Mouse (Mus musculus) cerebellum, postnatal 14 days (tissue): ENCODE results near the gene Anp32a.

Experiments used
- DNase-seq, 2 experiments: peaks; one replicate each; pipeline ENCODE4 v3.0.0; 2021; ENCODE audit warnings: mixed read lengths in 2 of 2

Anp32a gene

DNA sequence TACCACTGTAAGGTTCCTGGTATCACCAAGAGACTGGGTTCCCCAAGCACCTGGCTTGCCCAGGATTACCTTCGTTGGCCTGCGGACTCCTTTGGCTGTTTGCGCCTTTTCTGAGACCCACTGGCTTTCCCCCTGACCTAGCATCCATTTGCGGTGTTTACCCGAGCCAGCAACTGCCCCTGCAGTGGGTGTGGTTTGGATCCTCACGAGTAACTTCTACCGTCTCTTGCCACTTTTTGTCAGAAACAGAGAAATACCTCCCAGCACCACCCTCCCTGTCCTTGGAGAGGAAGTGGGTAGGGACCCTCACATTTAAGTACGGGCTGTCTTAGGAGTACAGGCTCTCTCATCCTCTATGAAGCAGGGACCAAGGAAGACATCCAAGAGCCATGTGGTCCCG lies 29.1 kb downstream of the Anp32a start:
- DNase-seq, result no peak

- DNase-seq, result peak; percentile 52 to 60
These were observed 29.7 kb downstream of the Anp32a start for GRCm38 (mm10) chr9:62370648-62371280.

GRCm38 (mm10) chr9:62371745-62372555 lies 30.9 kb downstream of the Anp32a start:
- no peak for DNase-seq

- DNase-seq, result no peak
These were observed 31.6 kb downstream of the Anp32a start for GRCm38 (mm10) chr9:62372556-62373221.

DNA sequence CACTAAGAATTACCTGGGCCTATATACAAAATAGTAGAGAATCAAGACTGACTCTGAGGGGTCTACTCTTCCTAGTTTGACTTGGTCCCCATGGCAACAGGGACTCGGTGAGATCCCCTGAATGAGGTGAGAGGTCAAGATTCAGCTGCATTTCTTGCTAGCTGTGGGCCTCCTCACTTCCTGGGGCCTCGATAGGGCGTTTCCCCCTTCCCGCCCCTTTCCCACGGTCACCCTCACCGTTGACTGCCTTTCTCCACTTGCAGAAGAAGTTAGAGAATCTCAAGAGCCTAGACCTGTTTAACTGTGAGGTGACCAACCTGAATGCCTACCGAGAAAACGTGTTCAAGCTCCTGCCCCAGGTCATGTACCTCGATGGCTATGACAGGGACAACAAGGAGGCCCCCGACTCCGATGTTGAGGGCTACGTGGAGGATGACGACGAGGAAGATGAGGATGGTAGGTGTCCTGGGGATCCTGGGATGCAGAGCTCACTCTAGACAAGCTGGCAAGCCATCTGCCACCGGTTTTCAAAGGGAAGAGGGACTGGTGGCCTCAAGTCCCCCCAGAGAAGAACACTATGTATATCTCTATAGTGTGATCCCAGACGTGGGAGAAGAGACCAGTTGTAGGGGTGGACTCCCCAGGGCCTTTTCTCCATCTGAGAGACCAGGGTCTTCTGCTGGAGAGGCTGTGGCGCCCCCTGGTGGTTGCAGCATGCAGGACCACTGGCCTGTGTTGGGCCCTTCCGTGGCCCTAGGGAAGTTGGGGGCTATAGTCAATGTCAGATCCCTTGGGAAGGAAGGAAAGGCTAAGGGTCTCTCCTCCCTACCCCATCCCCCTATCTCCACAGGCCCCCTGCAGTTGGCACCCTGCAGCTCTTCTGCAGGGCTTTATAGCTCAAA lies 32.4 kb downstream of the Anp32a start:
- DNase-seq, result peak; percentile 77 to 87

DNA sequence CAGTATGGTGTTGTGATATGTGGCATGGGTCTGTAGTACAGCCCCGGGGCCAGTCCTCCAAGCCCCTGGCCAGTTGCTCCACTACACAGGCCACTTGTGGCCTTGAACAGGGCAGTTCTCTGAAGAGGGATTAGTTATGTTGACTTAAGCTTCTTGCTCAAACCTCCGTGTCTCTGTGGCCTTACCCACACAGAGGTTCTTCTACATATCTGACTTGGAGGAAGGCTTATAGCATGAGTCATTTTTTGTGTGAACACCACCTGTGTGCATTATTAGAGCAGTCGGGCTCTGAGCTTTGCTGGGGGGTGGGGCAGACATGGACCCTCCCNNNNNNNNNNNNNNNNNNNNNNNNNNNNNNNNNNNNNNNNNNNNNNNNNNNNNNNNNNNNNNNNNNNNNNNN lies 33.2 kb downstream of the Anp32a start:
- no peak for DNase-seq

DNA sequence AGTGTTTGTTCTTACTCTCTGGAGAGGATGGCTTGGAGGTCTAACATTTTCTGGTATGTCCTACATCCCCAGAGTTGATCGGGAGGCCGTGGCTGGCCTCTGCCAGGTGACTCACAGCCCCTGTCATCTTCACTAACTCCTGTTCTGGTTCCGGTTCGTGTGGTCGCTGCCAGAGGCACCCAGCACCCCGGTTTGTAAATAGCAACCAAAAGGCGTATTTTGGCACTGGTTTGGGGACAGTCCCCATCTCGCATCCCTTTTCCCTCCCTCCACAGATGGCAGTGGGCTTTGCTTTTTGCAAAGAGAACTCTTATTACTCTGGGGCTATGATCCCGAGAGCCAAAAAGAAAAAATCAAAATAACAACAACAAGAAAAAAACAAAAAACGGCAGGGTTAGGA lies 36.8 kb downstream of the Anp32a start:
- no peak for DNase-seq

GRCm38 (mm10) chr9:62380351-62380750 lies 39.3 kb downstream of the Anp32a start:
- no peak for DNase-seq

DNA sequence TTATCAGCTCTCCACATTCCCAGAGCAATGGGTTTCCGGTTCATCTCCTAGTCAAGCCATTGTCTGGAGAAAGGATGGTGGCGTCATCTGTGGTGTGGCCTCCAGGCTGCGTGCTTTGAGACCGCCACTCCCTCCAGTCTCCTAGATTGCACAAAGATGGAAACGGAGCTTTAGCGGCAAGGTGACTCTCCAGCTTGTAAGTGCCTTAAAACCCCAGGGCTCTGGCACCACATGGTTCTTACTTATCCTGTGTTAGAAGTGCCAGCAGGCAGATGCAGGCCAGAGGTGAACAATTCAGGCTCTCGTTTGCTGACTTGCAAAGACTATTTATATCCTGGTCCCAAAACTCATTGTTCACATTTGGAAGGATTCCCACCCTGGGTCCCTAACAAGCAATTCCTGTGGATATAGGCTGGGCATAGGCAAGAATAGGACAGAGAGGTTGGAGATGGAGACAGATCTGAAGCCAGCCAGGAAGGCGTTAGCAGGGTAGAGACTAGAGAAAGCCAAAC lies 40.4 kb downstream of the Anp32a start:
- DNase-seq, result no peak

- DNase-seq, result peak in 1 of 2 experiments; percentile 24
These were observed 41.5 kb downstream of the Anp32a start for GRCm38 (mm10) chr9:62382519-62383084.

DNA sequence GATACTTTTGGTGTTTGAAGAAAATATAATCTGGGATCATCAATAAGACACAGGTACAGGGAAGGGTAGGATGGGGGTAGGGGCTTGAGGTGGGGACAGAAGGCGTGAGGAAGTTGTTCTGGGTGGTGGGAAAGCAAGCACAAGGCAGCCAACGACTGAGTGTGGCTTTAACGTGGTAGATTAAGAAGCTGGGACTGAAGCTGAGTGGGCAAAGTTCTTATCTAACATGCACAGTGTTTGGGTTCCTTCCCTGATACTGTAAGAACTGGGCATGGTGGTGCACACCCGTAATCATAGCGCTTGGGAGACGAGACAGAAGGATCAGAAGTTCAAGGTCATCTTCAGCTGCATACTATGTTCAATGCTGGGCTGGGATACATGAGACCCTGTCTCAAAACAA lies 44.0 kb downstream of the Anp32a start:
- no peak for DNase-seq

DNA sequence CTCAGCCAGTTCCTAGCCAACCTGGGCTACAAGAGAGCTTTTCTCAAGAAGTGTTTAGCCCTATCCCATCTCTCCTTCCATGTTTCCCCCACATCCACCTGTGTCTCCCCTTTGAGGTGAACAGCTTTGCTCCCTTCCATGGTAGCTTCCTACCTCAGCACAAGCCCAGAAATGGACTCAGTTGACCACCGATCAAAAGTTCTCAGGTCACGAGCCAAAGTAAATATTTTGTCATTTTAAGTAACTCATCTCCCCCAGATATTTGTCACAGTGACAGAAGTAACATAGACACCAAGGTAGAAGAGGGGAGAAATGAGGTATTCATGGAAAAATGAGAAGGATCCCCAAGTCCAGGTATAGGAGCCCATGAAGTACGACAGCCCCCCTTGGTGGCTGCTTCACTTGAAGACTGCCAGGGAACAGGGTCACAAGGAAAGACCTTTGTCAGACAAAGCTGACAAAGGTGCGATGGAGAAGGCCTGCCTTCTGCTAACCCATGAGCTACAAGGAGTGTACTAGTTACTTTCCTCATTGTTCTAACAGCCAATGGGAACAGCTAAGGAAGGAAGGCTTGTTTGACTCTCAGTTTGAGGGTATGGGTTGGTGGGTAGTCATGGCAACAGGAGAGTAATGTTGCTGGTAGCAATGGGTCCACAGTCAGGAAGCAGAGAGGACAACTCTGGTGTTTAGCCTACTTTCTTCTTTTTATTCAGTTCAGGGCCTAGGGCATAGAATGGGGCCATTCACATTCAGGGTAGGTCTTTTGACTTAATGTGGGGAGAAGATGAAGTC lies 44.8 kb downstream of the Anp32a start:
- DNase-seq, result no peak

DNA sequence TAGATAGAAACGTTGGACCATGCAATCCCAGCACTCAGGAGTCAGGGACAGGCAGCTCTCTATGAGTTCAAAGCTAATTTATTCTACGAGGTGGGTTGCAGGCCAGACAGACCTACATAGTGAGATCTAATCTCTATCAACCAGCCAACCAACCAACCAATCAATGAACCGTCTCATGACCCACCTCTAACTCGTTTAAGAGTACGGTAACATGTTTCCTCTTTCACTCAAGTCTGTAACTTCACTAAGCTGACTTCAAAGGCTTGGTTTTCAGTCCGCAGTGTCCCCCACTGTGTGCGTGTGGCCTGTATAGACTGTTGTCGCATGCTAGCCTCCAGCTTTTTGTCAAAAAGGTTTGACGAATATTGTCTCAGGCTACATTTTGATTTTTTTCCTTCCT lies 48.6 kb downstream of the Anp32a start:
- DNase-seq, result no peak

DNA sequence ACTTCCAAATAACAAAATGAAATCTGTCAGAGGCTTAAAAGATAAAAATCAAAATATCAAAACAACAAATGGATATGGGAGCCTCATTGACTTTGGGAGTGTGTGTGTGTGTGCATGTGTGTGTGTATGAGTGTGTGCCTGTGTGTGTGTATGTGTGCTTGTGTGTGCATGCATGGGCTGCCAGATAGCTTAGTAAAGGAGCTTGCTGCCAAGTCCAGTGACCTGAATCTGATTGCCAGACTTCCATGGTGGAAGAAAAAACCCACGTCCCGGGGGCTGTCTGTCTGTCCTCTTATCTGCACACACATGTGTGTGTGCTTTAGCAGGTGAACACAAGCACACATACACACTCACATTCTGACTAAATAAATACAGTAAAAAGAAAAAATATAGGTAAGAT lies 52.4 kb downstream of the Anp32a start:
- peak; percentile 36 to 48 for DNase-seq

DNA sequence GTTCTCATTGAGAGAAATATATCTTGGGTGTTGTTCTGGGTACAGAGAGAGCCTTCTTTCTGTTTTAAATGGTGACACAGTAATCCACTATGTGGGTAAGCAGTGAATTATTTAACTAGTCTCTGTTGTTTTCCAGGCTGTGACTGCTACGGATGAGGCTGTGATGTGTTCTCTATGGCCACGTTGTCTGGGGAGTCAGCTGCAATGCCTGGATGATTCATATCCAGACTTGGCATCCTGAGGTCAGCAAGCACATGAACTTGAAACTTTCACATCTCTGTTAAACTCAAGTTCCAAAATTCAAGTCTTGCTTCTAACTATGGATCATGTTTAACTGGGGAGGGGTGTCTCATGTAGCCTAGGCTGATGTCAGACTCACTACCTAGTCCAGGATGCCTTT lies 53.1 kb downstream of the Anp32a start:
- no peak for DNase-seq

DNA sequence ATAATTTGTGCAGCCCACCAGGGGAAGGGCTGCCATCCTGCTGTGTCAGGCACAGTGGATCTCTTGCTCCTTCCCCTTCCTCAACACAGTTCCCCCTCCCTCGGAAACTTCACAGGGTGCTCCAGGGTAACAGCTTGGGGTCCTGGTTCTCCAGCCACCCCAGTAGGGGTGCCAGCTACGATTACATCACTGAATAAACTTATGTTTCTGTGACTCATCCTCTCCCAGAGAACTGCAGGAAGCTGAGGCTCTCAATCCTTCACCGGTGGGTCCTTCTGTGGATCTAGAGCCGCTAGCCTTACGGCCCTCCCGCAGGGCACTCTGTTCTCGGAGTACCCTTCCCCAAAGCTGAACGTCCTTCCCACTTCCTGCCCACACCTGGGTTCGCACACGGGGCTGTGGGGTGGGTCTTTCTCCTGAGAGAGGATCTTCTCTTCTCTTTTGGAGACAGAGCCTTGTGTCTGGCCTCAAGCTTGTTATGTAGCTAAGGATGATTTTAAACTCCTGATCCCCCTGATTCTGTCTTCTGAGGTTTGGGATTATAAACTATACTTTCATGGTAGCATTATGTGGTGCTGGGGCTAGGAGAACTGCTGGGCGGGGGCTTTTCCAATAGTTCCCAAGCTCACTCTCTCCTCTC lies 59.6 kb downstream of the Anp32a start:
- DNase-seq, result no peak

DNA sequence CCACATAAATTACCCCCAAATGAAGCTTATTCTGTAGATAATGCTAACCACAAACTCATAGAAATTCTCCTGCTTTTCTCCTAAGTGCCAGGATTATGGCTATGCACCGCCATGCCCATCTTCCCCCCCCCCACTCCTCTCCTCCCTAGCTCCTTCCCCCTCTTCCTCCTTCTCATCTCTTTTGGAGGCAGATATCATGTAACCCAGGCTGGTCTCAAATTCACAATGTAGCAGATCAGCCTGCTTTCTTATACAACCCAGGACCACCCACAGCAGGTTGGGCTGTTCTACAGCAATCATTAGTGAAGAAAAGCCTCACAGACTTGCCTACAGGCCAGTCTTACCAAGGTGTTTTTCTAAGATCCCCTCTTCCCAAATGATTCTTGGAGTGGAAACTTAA lies 60.5 kb downstream of the Anp32a start:
- DNase-seq, result no peak

DNA sequence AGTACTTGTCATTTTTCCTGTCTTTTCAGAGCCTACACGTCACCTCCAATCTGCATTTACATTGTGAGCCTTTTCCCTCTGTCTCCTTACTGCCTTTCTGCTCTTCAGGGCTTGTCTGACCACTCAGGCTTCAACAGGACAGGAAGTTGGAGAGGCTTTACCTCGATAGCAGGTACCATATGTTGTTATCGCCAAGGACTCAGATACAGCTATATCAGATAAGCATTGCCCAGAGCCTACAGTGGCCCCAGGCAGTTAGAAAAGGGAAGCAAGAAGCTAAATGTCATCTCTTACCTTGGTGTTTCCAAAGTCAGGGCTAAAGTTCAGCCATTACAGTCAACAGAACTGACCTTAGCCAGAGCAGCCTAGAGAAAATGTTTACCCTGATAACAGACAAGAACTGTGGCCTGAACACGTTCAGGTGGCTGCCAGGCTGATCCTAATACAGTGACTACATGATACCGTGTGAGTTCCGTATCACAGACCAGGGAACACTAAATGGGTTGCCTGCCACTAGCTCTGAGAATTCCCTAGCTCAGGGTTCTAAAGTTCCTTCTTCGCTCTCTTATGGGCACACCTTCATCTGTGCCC lies 65.4 kb downstream of the Anp32a start:
- no peak for DNase-seq

- no peak for DNase-seq
These were observed 66.5 kb downstream of the Anp32a start for GRCm38 (mm10) chr9:62407357-62408146.

GRCm38 (mm10) chr9:62418742-62419141 lies 77.6 kb downstream of the Anp32a start:
- DNase-seq, result peak in 1 of 2 experiments; percentile 42
